Mouse (Mus musculus) left cerebral cortex, postnatal 14 days (tissue): ENCODE measurements around the gene Unkl. TPM values are rescaled to one million over a fixed set of nuclear protein-coding genes. Genes with fewer than 3 reads are reported as not detected.

Source experiments
- microRNA-seq, 2 experiments: library from miRNA; unstranded; fragments of <30 nt; microRNA quantifications; one replicate each; pipeline ENCODE4 v1.2.0; 2022
- total RNA-seq, 2 experiments: library from RNA; stranded (reverse); gene quantifications; 2 replicates each; pipeline ENCODE4 v1.2.3; 2021

Gene Unkl
- total RNA-seq, 2 experiments from 2014 or later: 33.4 to 38.6 TPM

Small RNAs within 50 kb of the gene (microRNA-seq; reads per million reads assigned to microRNA genes)
- gene Mir3547: 63.6 to 207 reads per million in 2 experiments

Other genes starting within 250 kb of the Unkl start
- gene Jpt2, start 227.7 kb upstream of the Unkl start, total RNA-seq: 10 to 100 TPM in 1 of 2 experiments, 1 to 10 TPM in 1; 5.3 to 10.4 TPM
- gene Cramp1l, start 172.6 kb upstream of the Unkl start, total RNA-seq: 10 to 100 TPM; 26.0 to 27.9 TPM
- gene Ift140, start 172.3 kb upstream of the Unkl start, total RNA-seq: 10 to 100 TPM; 19.8 to 22.9 TPM
- 10 to 100 TPM in 1 of 2 experiments, 1 to 10 TPM in 1; 9.5 to 11.9 TPM for gene Tmem204, start 104.8 kb upstream of the Unkl start, total RNA-seq
- 10 to 100 TPM; 29.8 to 32.3 TPM for gene Telo2, start 72.4 kb upstream of the Unkl start, total RNA-seq
- gene Ptx4, start 67.6 kb upstream of the Unkl start, total RNA-seq: 1 to 10 TPM; 1.9 to 2.3 TPM
- gene Clcn7, start 55.0 kb upstream of the Unkl start, total RNA-seq: 10 to 100 TPM; 49.7 to 52.2 TPM
- under 1 TPM in 1 of 2 experiments, not detected in 1; 0.24 TPM for gene Ccdc154, start 25.9 kb upstream of the Unkl start, total RNA-seq
- not detected for gene Gm38655, start 12.9 kb upstream of the Unkl start, total RNA-seq
- gene BC003965, start 3.8 kb upstream of the Unkl start, total RNA-seq: 10 to 100 TPM; 18.4 to 20.0 TPM
- 10 to 100 TPM; 72.2 to 73.5 TPM for gene Gnptg, start 51.7 kb downstream of the Unkl start, total RNA-seq
- 10 to 100 TPM; 25.0 to 27.2 TPM for gene Tsr3, start 51.8 kb downstream of the Unkl start, total RNA-seq
- gene Baiap3, start 68.0 kb downstream of the Unkl start, total RNA-seq: 10 to 100 TPM; 15.2 to 23.8 TPM
- 100 to 1,000 TPM; 211 to 216 TPM for gene Ube2i, start 86.2 kb downstream of the Unkl start, total RNA-seq
- not detected for gene Prss34, start 110.0 kb downstream of the Unkl start, total RNA-seq
- gene Prss28, start 120.2 kb downstream of the Unkl start, total RNA-seq: not detected
- not detected for gene Prss29, start 130.3 kb downstream of the Unkl start, total RNA-seq
- gene Tpsab1, start 157.2 kb downstream of the Unkl start, total RNA-seq: not detected
- gene Tpsb2, start 177.9 kb downstream of the Unkl start, total RNA-seq: under 1 TPM in 1 of 2 experiments, not detected in 1; 0.26 TPM
- not detected for gene Tpsg1, start 180.9 kb downstream of the Unkl start, total RNA-seq
- gene Cacna1h, start 245.4 kb downstream of the Unkl start, total RNA-seq: 10 to 100 TPM; 42.1 to 43.2 TPM